Mouse (Mus musculus) bone marrow macrophage, adult 2 months (primary cell): ENCODE data around the gene Cyfip2.

Experiments
- CTCF ChIP-seq: IDR thresholded peaks from 2 replicates; pipeline ENCODE4 v1.5.1; 2012; ENCODE audit warnings: low read depth, mild to moderate bottlenecking, low read length, moderate library complexity
- POLR2A ChIP-seq: IDR thresholded peaks from 2 replicates; pipeline ENCODE4 v1.6.1; 2012; ENCODE audit warnings: mild to moderate bottlenecking, low read depth, low read length, borderline replicate concordance

GRCm38 (mm10) chr11:46177246-46178043 lies 135.2 kb downstream of the Cyfip2 start:
- TF ChIP-seq CTCF = no peak
- TF ChIP-seq POLR2A = no peak
